Mouse (Mus musculus): ENCODE data around the gene Hoxd10.

Gene Hoxd10

GRCm38 (mm10) chr2:74732513-74733316 is 41.0 kb downstream of the Hoxd10 start:
- DNase-seq, result no peak

GRCm38 (mm10) chr2:74733317-74733661 is 41.6 kb downstream of the Hoxd10 start:
- no peak for DNase-seq

GRCm38 (mm10) chr2:74733765-74734164 is 42.0 kb downstream of the Hoxd10 start:
- DNase-seq, result no peak

- DNase-seq, result no peak
These were observed 42.7 kb downstream of the Hoxd10 start for GRCm38 (mm10) chr2:74734451-74734850.

DNA sequence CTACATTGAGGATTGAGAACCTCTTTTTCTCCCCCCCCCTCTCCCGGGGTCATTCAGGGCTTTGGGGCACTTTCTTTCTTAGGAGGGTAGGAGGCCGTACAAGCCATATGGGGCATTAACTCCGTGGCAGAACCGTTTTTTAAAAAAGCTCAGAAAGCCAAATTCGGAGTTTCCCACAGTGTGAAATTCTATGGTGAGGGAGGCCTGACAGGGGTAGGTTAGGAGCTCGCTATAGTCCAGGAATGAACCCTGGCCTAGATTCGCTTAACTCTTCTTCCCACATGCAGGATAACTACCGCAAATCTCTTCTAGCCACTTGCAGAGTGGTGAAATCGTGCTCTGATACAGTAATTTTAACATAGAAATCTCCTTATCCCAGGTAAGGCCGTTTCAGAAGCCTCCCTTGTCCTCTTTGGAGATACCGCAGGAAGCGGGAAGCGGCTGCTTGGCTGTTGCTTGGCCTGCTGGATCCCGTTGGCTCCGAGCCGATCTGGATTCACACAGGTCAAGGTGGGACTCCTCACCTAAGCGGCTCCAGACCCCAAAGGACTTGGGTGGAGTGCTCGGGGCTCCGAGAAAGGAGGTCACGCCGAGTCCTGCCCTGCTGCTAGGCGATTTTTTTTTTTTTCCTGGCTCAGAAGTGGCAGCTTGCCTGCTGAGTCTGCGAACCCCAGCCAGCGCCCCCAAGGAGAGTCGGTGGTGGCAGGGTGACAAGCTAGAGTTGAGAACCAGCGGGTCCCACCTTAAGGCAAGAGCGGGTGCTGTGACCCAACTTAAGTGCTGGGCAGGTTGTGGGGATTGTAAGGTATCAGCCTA is 43.5 kb downstream of the Hoxd10 start:
- DNase-seq, result no peak

DNA sequence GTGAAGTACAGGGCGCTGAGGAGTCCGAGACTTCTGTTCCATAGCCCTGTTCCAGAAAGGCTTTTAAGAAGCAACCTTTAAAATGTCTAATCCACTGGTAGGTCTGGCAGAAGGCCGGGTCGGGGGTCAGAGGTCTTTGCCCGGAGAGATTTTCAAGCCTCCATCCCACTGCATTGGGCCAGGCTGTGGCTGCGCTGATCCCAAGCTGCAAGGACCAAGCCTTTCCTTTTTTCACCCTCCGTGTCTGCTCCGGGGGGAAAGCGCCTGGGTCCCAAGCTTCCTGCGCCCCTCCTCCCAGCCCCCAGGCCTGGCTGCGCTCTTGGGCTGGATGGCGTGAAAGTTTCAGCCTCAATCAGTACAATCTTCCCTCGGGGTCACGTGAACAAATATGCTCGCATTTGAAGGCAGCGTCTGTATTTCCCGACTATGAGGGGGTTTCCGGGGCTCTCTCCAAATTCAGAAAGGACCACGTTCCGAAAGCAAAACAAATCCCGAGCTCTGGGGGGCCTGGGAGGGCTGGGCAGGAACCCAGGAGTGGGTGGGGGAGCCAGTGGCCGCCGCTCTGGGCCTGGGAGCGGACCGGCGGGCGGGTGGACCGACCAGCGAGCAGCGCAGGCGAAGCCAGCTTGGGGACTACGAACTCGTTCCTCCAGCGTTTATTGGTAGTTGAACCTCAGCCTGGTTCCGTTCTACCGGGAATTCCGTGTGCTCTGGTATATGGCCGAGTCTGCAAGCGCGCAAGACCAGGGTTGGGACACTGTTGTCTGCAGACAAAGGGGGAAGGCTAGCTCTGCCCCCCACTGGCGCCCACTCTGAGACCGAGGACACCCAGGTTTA is 44.3 kb downstream of the Hoxd10 start:
- DNase-seq, result no peak

DNA sequence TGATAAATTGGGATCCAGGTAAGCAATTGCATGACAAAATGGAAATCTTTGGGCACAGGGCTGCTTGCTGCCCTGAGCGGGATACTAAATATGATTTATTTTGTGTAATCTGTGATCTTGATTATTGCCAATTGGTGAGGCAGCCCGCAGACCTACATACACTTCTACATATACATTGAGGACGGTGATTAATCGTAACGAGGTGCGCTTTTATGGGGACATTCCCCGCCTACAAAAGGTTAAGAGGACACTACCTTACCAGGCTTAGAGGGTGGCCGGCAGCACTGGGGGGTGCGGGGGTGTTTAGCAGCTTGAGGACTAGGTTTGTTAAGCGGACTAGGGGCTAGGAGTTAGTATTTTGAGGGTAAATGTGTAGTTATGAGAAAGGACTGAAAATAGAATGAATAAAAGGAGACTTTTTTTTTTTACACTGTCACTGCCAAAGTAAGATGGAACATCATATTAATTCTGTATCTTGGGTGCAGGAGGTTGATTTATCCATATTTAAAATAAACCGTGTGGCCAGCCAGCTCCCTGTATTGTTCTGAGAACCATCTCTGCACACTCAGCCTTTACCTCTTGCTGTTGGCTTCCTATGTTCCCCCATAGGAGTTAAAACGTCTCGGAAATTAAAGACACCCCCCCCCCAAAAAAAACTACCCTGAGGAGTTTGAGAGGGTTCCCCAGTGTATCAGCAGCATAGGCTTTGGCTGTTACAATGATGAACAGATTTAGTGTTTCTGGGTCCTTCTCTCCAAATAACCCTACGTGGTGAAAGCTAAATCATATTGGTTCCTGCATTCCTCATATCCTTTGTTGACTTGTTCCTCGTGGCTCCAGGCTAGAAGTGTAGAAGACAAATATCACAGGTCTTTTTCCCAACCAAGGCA is 45.2 kb downstream of the Hoxd10 start:
- no peak for DNase-seq

- DNase-seq, result no peak
These were observed 45.9 kb downstream of the Hoxd10 start for GRCm38 (mm10) chr2:74737578-74738070.

DNA sequence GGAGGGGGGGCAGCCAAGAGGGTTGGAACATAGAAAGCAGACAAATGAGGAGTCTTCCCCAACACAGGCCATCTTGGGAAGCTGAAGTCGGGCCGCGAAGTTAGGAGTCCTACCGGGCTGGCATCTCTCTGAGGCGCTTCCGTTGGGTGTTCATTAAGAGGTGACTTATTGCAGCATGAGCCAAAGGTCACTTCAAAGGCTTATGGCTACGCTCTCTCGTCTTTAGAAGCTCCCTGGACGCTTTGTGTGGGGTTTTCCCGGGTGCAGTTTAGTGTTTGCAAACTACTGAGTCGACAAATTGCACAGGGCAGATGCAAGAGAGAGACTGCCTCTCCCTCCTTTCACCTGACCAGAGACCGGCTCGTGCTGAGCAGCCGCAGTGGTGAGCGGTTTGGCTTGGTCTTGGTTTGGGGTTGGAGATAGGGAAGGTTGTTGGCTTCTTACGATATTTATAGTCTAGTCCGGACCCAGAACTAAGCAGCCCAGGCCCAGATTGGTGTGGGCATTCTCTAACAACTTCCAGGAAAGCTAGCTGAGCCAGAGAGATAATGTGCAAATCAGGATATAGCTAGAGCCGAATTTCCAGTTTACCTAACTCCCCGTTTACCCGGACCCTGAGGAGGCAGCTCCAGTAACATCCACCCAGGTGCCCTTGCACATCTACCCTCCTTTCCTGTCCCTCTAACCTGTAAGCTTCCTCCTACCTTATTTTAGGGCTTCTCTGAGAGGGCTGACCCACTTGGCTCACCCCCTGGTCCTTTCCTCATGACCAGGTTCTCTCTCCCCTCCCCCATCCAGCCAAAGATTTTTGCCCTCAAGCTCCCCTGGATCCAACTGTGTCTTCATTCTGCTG is 47.1 kb downstream of the Hoxd10 start:
- DNase-seq, result no peak

DNA sequence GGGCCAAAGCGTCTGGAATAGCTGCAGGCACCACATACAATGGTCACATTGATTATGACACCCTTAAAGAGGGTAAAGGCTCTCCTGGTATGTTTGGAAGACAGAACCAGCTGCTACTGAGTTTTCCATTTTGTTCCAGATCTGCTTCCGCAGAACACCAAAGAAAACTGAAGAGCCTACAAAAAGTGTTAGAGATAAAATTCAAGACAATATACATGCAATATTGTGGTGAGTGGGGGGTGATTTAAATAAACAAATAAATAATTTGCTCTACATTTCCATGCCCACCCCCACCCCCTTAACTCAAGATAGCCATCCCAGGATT is 47.7 kb downstream of the Hoxd10 start:
- DNase-seq, result no peak

- no peak for DNase-seq
These were observed 48.1 kb downstream of the Hoxd10 start for GRCm38 (mm10) chr2:74739869-74740268.

GRCm38 (mm10) chr2:74740311-74741091 is 48.8 kb downstream of the Hoxd10 start:
- DNase-seq, result no peak

GRCm38 (mm10) chr2:74741252-74741978 is 49.7 kb downstream of the Hoxd10 start:
- DNase-seq, result no peak

GRCm38 (mm10) chr2:74741979-74742277 is 50.2 kb downstream of the Hoxd10 start:
- DNase-seq, result no peak

All from cerebellum, adult 8-10 months (tissue).